Mouse (Mus musculus) sigmoid colon, adult 10 weeks (tissue): ENCODE data around the gene Fads2. TPM values are rescaled to one million over a fixed set of nuclear protein-coding genes. Genes with fewer than 3 reads are reported as not detected.

Source experiments
- polyA plus RNA-seq: library from polyadenylated mRNA; stranded (reverse); fragments of 350-450 nt; fragmentation: Illumina TruSeq; extraction: RNeasy Lipid Tissue Mini Kit (QIAGEN cat#74804); gene quantifications from one replicate; pipeline ENCODE4 v1.2.3, GENCODE M21; 2014; ENCODE audit warnings: low read depth, low replicate concordance

Fads2 gene
- polyA plus RNA-seq, result 41.5 TPM

GRCm38 (mm10) chr19:10101341-10102053 lies at the start of gene Fads2:
Fads2 (minus strand) TSS chr19:10101746.

GRCm38 (mm10) chr19:10041388-10042148 lies 60.0 kb downstream of the Fads2 start, which contains the start of gene Fads3:
Fads3 (plus strand) TSS chr19:10041569.

Other genes with a start within 250 kb of the Fads2 start
- gene Incenp, start 202.2 kb downstream of the Fads2 start, polyA plus RNA-seq, result 8.3 TPM
- 1,452 TPM for gene Fth1, start 121.1 kb downstream of the Fads2 start, polyA plus RNA-seq
- 0.35 TPM for gene Best1, start 100.1 kb downstream of the Fads2 start, polyA plus RNA-seq
- gene Rab3il1, start 100.1 kb downstream of the Fads2 start, polyA plus RNA-seq, result 1.1 TPM
- gene Fads3, start 60.2 kb downstream of the Fads2 start, polyA plus RNA-seq, result 6.1 TPM
- gene Fads1, start 81.1 kb upstream of the Fads2 start, polyA plus RNA-seq, result 19.7 TPM
- gene Tmem258, start 102.3 kb upstream of the Fads2 start, polyA plus RNA-seq, result 26.1 TPM
- 2.0 TPM for gene Fen1, start 102.4 kb upstream of the Fads2 start, polyA plus RNA-seq
- 0.09 TPM for gene Myrf, start 139.0 kb upstream of the Fads2 start, polyA plus RNA-seq
- gene Dagla, start 203.1 kb upstream of the Fads2 start, polyA plus RNA-seq, result 0.73 TPM